Mouse (Mus musculus) spleen, adult 2 months (tissue): ENCODE results near the gene Ak2.

Experiments used
- CTCF ChIP-seq: fragments of 200-500 bp; IDR thresholded peaks from 2 replicates; pipeline ENCODE4 v1.5.1; 2011; ENCODE audit warnings: mild to moderate bottlenecking, inconsistent platforms; ENCODE audit not compliant: insufficient read depth, insufficient read length, insufficient replicate concordance; ENCODE audit errors: extremely low read depth
- POLR2A ChIP-seq: fragments of 200-500 bp; IDR thresholded peaks from 2 replicates; pipeline ENCODE4 v1.6.1; 2011; ENCODE audit warnings: low read depth, low read length, inconsistent platforms

- TF ChIP-seq CTCF (no peak), POLR2A (no peak)
Observed at GRCm38 (mm10) chr4:129034706-129035660, 43.2 kb downstream of the Ak2 start.
